Mouse (Mus musculus): ENCODE data around the gene Fbxl21.

GRCm38 (mm10) chr13:56528281-56528680 is 6.0 kb downstream of the Fbxl21 start:
- no peak for TF ChIP-seq CTCF (IDR thresholded peaks at IDR 0.05; ENCODE audit: insufficient read depth, low read depth, low read length)
- no peak for TF ChIP-seq POLR2A (IDR thresholded peaks at IDR 0.05; ENCODE audit: insufficient read depth, low read depth, low read length)

All from olfactory bulb, adult 2 months (tissue).